Mouse (Mus musculus): ENCODE data around the gene Tmtc2.

DNA sequence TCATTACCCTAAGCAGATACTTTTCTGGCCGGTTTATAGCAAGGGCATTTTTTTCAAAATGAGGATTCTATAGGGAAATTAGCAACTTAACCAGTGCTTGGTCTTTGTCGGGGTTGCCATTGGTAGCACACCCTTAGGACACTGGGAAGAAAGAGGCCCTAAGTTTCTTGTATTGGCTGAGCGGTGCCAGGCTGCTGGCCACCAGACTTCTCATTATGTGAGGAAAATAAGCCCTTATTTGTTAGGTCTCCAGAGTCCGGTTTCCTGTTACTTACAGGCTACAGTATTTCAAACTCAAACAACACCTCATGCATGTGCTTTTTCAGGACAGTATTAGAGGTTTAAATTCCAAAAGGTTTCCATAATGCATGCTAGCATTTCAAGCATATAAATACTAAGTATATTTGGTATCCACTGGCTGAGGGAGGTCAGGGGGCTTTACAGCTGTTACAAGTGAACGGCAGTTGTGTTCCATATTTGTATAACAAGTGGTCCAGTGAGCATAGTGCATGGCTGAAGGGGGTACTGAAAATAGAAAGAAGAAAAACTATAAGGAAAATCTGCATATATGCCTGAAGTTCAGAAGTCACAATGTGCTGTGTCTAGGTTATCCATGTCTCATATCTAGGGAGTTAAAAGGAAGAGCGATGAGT lies 55.0 kb downstream of the Tmtc2 start:
- TF ChIP-seq POLR2A (IDR thresholded peaks at IDR 0.05; ENCODE audit: low read depth, low read length), result no peak
- TF ChIP-seq MEF2A (IDR thresholded peaks at IDR 0.05; ENCODE audit: borderline replicate concordance, low read depth, low read length), result no peak
- no peak for TF ChIP-seq USF1 (IDR thresholded peaks at IDR 0.05; ENCODE audit: low read depth, low read length)
- no peak for TF ChIP-seq E2F4 (IDR thresholded peaks at IDR 0.05; ENCODE audit: insufficient replicate concordance, low read depth, low read length)
- TF ChIP-seq NRF1 (IDR thresholded peaks at IDR 0.05; ENCODE audit: low read depth, low read length), result no peak
- no peak for TF ChIP-seq MAZ (IDR thresholded peaks at IDR 0.05; ENCODE audit: low read depth, low read length)
- TF ChIP-seq JUND (conservative IDR thresholded peaks at IDR 0.05; ENCODE audit: low read depth, low read length), result no peak

Data from CH12.LX (cell line).